Mouse (Mus musculus) forebrain, embryonic 14.5 days (tissue): Measurements from ENCODE around the gene Barhl2. TPM values are rescaled to one million over a fixed set of nuclear protein-coding genes. Genes with fewer than 3 reads are reported as not detected.

Source experiments
- polyA plus RNA-seq: library from polyadenylated mRNA; unstranded; fragments of >200 nt; fragmentation: Nextera tagmentation; extraction: Ambion mirVana; gene quantifications from 2 replicates; pipeline ENCODE4 v1.2.1, GENCODE M21; 2014

Gene Barhl2
- polyA plus RNA-seq, 1 experiment from 2014 or later: 1.9 TPM

Other genes with a start within 250 kb of the Barhl2 start
- not detected in 2 replicates for gene Gm17304, start 150.9 kb upstream of the Barhl2 start, polyA plus RNA-seq
- 106 and 110 TPM in 2 replicates for gene Zfp644, start 239.1 kb upstream of the Barhl2 start, polyA plus RNA-seq